Mouse (Mus musculus) layer of hippocampus, postnatal 10 days (tissue): ENCODE data around the gene Gm3127. TPM values are rescaled to one million over a fixed set of nuclear protein-coding genes. Genes with fewer than 3 reads are reported as not detected.
"Not testable (repeated sequence)": the region's sequence is repeated elsewhere in the genome, so short reads cannot be mapped to it uniquely, and the experiment has no call there.

Experiments
- DNase-seq, 2 experiments: peaks; one replicate each; pipeline ENCODE4 v3.0.0; 2021; ENCODE audit warnings: low spot score in 2 of 2
- long read RNA-seq: library from polyadenylated mRNA; stranded (forward); transcript quantifications from one replicate; pipeline ENCODE4 v2.0.0, GENCODE M21; 2023
- total RNA-seq, 2 experiments: library from RNA; stranded (reverse); gene quantifications; 2 replicates each; pipeline ENCODE4 v1.2.3; 2021

Gene Gm3127
- total RNA-seq, result not detected
- long read RNA-seq, result 0 reads

DNA sequence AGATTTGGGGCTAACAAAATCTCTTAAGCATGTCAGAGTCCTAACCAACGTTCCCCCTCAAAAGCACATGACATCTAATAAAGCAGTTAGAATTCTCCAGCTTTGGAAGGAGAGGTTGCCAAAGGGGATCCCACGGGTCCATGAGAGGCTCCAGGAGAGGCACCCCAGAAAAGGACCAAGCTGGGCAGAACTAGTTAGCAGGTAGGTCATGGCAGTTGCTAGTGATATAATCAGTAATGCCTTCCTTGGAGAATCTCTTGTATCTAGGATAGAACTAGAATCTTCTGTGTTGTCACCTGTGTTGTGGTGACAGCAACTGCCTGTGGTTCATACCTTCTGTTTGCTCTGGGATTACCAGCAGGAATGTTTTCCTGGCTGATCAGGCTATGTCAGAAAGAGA, at the start of gene Gm3127:
TSS of gene Gm3127 (plus strand) at position 301 of the 400 bp plus-strand sequence.
- DNase-seq, result not testable (repeated sequence)

DNA sequence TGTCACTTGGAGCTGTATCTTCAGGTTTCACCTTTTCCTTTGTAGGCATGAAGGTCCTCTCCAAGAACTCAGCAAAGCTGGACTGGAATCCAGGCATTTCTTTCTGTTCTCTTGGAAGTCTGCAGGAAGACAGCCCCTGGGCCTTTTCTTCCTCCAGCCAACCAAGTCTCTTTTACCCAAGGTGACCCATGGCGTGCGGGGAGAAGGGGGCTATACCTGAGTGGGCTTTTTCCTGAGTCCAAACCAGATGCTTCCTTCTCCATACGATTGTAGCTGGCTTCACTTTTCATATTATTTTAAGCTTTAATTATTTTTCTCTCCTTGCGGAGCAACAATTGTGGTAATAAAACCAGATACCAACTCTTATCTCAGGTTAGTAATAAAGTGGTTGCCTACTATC, 23.2 kb upstream of the Gm3127 start:
- not testable (repeated sequence) for DNase-seq

- peak; percentile 2 to 9 for DNase-seq
Observed at GRCm38 (mm10) chr14:4182030-4182429, 17.2 kb downstream of the Gm3127 start.

DNA sequence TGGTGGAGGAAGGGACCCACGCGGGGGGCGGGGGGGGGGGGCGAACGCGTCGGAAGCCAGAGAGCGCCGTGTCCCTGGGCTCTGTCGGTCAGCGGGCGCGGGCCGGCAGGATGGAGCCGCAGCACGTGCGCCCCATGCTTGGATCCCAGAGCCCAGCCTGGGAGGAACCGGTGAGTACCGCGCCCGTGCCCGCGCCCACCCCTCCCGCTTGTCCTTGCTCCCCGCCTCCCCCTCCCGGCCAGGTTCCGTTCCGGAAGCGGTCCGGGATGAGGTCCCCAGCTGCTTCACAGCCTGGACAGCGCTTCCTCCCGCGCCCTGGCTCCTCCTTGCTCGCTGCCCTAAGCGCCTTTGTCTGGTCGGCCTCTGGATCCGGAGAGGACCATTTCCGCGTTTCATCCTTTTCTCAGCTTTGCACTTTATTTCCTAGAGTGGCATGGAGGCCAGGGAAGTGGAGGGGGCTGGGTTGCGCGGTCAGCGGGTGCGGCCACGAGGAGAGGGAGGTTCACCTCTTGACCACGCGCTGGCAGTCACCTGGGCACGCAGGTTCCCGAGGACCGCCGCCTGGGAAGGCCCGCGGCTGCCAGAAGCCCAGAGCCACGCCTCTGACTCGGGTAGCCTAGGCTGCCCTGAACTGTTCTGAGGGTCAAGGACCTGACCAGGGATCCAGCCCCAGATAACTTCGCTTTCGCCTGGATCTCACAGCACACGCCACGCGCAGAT, 17.8 kb downstream of the Gm3127 start, which contains the start of gene Gm2974:
TSS of gene Gm2974 (plus strand) at position 86 of the 720 bp plus-strand sequence.
- DNase-seq, result peak; percentile 8 to 17

- peak in 1 of 2 experiments; percentile 10 for DNase-seq
Observed at GRCm38 (mm10) chr14:4183375-4183774, 18.5 kb downstream of the Gm3127 start.

Other genes starting within 250 kb of the Gm3127 start
- gene Gm3029, start 233.3 kb upstream of the Gm3127 start, total RNA-seq, result not detected
- gene Gm3095, start 201.5 kb upstream of the Gm3127 start, total RNA-seq, result under 1 TPM in 1 of 2 experiments, not detected in 1; 0.25 TPM
- not detected for gene Gm3099, start 166.6 kb upstream of the Gm3127 start, total RNA-seq
- gene Gm5796, start 141.1 kb upstream of the Gm3127 start, total RNA-seq, result 10 to 100 TPM; 10.3 to 12.5 TPM
- under 1 TPM in 1 of 2 experiments, not detected in 1; 0.71 TPM for gene Gm3115, start 80.9 kb upstream of the Gm3127 start, total RNA-seq
- 10 to 100 TPM in 1 of 2 experiments, 1 to 10 TPM in 1; 8.5 to 10.8 TPM for gene Gm8108, start 54.5 kb upstream of the Gm3127 start, total RNA-seq
- 1 to 10 TPM; 3.1 to 4.2 TPM for gene Gm2974, start 17.5 kb downstream of the Gm3127 start, total RNA-seq
- gene Gm3138, start 84.6 kb downstream of the Gm3127 start, total RNA-seq, result not detected
- not detected for gene Gm3149, start 152.3 kb downstream of the Gm3127 start, total RNA-seq
- gene 2610042L04Rik, start 169.7 kb downstream of the Gm3127 start, total RNA-seq, result 1 to 10 TPM; 1.8 to 2.1 TPM
- gene Gm3159, start 232.5 kb downstream of the Gm3127 start, total RNA-seq, result not detected